Mouse (Mus musculus) liver, postnatal 0 days (tissue): Measurements from ENCODE around the gene Acss1.

Experiments used
- CTCF ChIP-seq: sonication (generic); IDR thresholded peaks from 2 replicates; pipeline ENCODE4 v1.5.1; 2016; ENCODE audit warnings: antibody characterized with exemption, low read depth
- EP300 ChIP-seq: IDR thresholded peaks from 2 replicates; pipeline ENCODE4 v1.6.1; 2016; ENCODE audit warnings: antibody characterized with exemption, low read depth, mild to moderate bottlenecking

DNA sequence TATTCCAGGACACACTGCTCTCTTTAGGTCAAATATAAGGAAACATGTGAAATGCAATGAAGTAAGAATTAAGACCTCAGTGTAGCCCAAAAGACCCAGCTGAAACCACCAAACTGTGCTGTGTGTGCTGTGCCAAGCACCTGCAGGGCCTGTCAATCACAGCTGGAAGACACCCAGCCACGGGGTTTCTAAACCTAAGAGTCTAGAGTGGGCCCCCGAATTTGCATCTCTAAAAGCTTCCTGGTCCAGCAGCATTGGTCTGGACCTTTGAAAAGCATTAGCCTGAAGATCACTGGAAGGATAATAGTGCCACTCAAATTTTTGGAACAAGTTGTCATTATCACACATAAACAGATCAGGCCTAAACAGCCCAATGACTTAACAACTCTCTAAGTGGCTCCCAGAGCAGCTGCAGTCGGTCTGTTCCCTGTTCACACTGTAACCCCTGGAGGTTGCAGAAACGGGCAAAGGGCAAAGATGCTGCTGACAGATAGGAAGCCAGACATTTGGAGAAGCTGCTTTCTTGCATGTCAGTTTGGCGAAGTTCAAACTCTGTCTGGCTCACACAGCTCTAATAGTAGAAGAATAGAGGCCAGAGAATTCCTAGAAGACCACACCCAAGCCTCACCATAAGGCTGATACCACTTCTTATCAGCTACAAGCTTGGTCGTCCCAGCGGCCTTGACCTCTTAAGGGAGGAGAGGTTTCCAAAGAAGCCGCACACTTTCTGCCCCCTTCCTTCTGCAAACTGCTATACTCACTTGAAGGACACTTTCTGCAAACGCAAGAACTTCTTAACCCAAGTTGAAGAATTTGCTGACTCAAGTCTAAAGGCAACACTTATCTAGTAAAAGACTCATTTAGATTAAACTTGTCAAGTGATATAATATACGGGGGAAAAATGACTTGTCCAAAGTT lies 2.5 kb downstream of the Acss1 start:
- TF ChIP-seq CTCF (no peak), EP300 (peak; percentile 86)
